Mouse (Mus musculus) cerebellum, postnatal 4 days (tissue): ENCODE measurements around the gene Ephb2.

Experiments used
- DNase-seq, 2 experiments: peaks; one replicate each; pipeline ENCODE4 v3.0.0; 2022; ENCODE audit warnings: low spot score in 2 of 2, mixed read lengths in 1 of 2

Gene Ephb2

GRCm38 (mm10) chr4:136801463-136801862 is 34.3 kb downstream of the Ephb2 start:
- DNase-seq: no peak

GRCm38 (mm10) chr4:136800366-136800765 is 35.4 kb downstream of the Ephb2 start:
- no peak for DNase-seq

GRCm38 (mm10) chr4:136797677-136798569 is 37.9 kb downstream of the Ephb2 start:
- DNase-seq: no peak

GRCm38 (mm10) chr4:136793320-136793719 is 42.5 kb downstream of the Ephb2 start:
- DNase-seq: no peak

- peak in 1 of 2 experiments; percentile 40 for DNase-seq
These were observed 46.0 kb downstream of the Ephb2 start for GRCm38 (mm10) chr4:136789821-136790220.

- no peak for DNase-seq
These were observed 48.4 kb downstream of the Ephb2 start for GRCm38 (mm10) chr4:136787357-136787756.

GRCm38 (mm10) chr4:136786453-136787276 is 49.1 kb downstream of the Ephb2 start:
- peak in 1 of 2 experiments; percentile 71 for DNase-seq

GRCm38 (mm10) chr4:136783552-136784150 is 52.1 kb downstream of the Ephb2 start:
- DNase-seq: peak in 1 of 2 experiments; percentile 71

GRCm38 (mm10) chr4:136782579-136782925 is 53.2 kb downstream of the Ephb2 start:
- no peak for DNase-seq

- peak in 1 of 2 experiments; percentile 42 for DNase-seq
These were observed 53.8 kb downstream of the Ephb2 start for GRCm38 (mm10) chr4:136781868-136782578.

- no peak for DNase-seq
These were observed 55.4 kb downstream of the Ephb2 start for GRCm38 (mm10) chr4:136780201-136780895.

GRCm38 (mm10) chr4:136779156-136779555 is 56.6 kb downstream of the Ephb2 start:
- DNase-seq: no peak

- DNase-seq: no peak
These were observed 59.3 kb downstream of the Ephb2 start for GRCm38 (mm10) chr4:136776471-136776892.

GRCm38 (mm10) chr4:136775903-136776302 is 59.9 kb downstream of the Ephb2 start:
- no peak for DNase-seq

- no peak for DNase-seq
These were observed 61.6 kb downstream of the Ephb2 start for GRCm38 (mm10) chr4:136774201-136774600.

- no peak for DNase-seq
These were observed 62.7 kb downstream of the Ephb2 start for GRCm38 (mm10) chr4:136772952-136773584.

- DNase-seq: no peak
These were observed 63.5 kb downstream of the Ephb2 start for GRCm38 (mm10) chr4:136772318-136772717.

GRCm38 (mm10) chr4:136770718-136771117 is 65.1 kb downstream of the Ephb2 start:
- no peak for DNase-seq

GRCm38 (mm10) chr4:136768499-136768898 is 67.3 kb downstream of the Ephb2 start:
- no peak for DNase-seq

- DNase-seq: no peak
These were observed 70.7 kb downstream of the Ephb2 start for GRCm38 (mm10) chr4:136765080-136765479.
